ENCODE assay signal across 22 mouse cellular contexts in genomic region chr1:153659666-153660065, GRCm38 (mm10). TPM values are rescaled to one million over a fixed set of nuclear protein-coding genes. Genes with fewer than 3 reads are reported as not detected.
DNase-seq lines count a peak whose midpoint lies in the region; ATAC-seq and TF ChIP-seq lines count a peak whose summit lies in the region.
"Had no signal": no experiment of that assay in that cellular context is flagged by ENCODE, and none has a peak within 500 bp of the region (broad histone marks: within the 10 kb centered on the region; RNA-seq: fewer than 3 reads in every experiment).

No protein-coding gene starts in this region.

- no peaks in the 10 kb centered on the region for H3K27me3 ChIP-seq in hindbrain, embryonic 16.5 days (replicated peaks; ENCODE audit: control insufficient read depth, insufficient read depth, low read length)
- no peaks in the 10 kb centered on the region for H3K27me3 ChIP-seq in midbrain, embryonic 15.5 days (replicated peaks)
- no peaks in the 10 kb centered on the region for H3K27me3 ChIP-seq in intestine, embryonic 15.5 days (replicated peaks)

- no peak for ATAC-seq in hindbrain, embryonic 16.5 days
- ATAC-seq in midbrain, embryonic 15.5 days (replicated peaks), result no peak
- no peak for ATAC-seq in cerebellum, adult (ENCODE audit: insufficient number of reproducible peaks, low FRiP score, low TSS enrichment)
- no peak for ATAC-seq in intestine, embryonic 15.5 days
- ATAC-seq: intestine, postnatal 0 days had no signal

- no peak overlapping the region; the same call in 1 of the 2 replicates for H3K9ac ChIP-seq in hindbrain, embryonic 16.5 days (ENCODE audit: low read depth, low read length)
- peak overlapping the region; percentile 18; the same call in 1 of the 2 replicates for H3K9ac ChIP-seq in midbrain, embryonic 15.5 days
- H3K9ac ChIP-seq in intestine, embryonic 15.5 days, result no peak overlapping the region
- H3K9ac ChIP-seq: heart, embryonic 13.5 days; liver, embryonic 15.5 days had no signal

- 20% methylated on average over 9 of the region's 9 CpGs for WGBS in hindbrain, embryonic 16.5 days
- 18% methylated on average over 9 of the region's 9 CpGs for WGBS in midbrain, embryonic 15.5 days
- WGBS in intestine, embryonic 15.5 days, result 59% methylated on average over 9 of the region's 9 CpGs

- H3K27ac ChIP-seq in layer of hippocampus, adult 2 months, result peak overlapping the region; percentile 44; the same call in 1 of the 2 replicates
- peak overlapping the region; percentile 6; the same call in 1 of the 2 replicates for H3K27ac ChIP-seq in hindbrain, embryonic 16.5 days (ENCODE audit: low read depth, low read length)
- H3K27ac ChIP-seq in midbrain, embryonic 15.5 days, result peak overlapping the region; percentile 85
- no peak overlapping the region for H3K27ac ChIP-seq in intestine, embryonic 15.5 days
- H3K27ac ChIP-seq: gastrocnemius, adult 2 months; heart, embryonic 13.5 days; liver, embryonic 15.5 days had no signal

- no peak for DNase-seq in layer of hippocampus, adult 2 months (ENCODE audit: low spot score in 2 of 2)
- DNase-seq in layer of hippocampus, postnatal 36 days, result no peak
- DNase-seq in retina, postnatal 1 day, result peak; percentile 77
- no peak for DNase-seq in urinary bladder, postnatal 4 days (ENCODE audit: low spot score in 2 of 2)
- DNase-seq: adrenal gland, postnatal 10 days; B cell, adult 2 months; cerebellum, adult 11-12 months; cerebellum, postnatal 36 days; gastrocnemius, adult 2 months; heart, postnatal 36 days; kidney, postnatal 14 days; lung, postnatal 14 days; thymus, adult 2 months had no signal

- H3K4me2 ChIP-seq in hindbrain, embryonic 16.5 days (ENCODE audit: low read length), result peak overlapping the region; percentile 36
- H3K4me2 ChIP-seq in midbrain, embryonic 15.5 days, result peak overlapping the region; percentile 34
- no peak overlapping the region for H3K4me2 ChIP-seq in intestine, embryonic 15.5 days (replicated peaks)
- H3K4me2 ChIP-seq: heart, embryonic 13.5 days; liver, embryonic 15.5 days had no signal

- TF ChIP-seq CTCF in layer of hippocampus, adult 2 months (conservative IDR thresholded peaks at IDR 0.05), result no peak

- H3K36me3 ChIP-seq in hindbrain, embryonic 16.5 days (ENCODE audit: control insufficient read depth, insufficient read depth, low read length), result no peaks in the 10 kb centered on the region
- no peaks in the 10 kb centered on the region for H3K36me3 ChIP-seq in midbrain, embryonic 15.5 days (replicated peaks)
- no peaks in the 10 kb centered on the region for H3K36me3 ChIP-seq in intestine, embryonic 15.5 days
- H3K36me3 ChIP-seq: heart, embryonic 13.5 days; liver, embryonic 15.5 days had no signal

- H3K4me1 ChIP-seq in hindbrain, embryonic 16.5 days (ENCODE audit: control insufficient read depth, insufficient read depth, low read depth, low read length), result peaks cover 37% of the 10 kb centered on the region
- H3K4me1 ChIP-seq in midbrain, embryonic 15.5 days, result peaks cover 75% of the 10 kb centered on the region
- H3K4me1 ChIP-seq in intestine, embryonic 15.5 days (replicated peaks), result peaks cover 5% of the 10 kb centered on the region

- no peak overlapping the region; the same call in 1 of the 2 replicates for H3K4me3 ChIP-seq in layer of hippocampus, adult 2 months
- H3K4me3 ChIP-seq in hindbrain, embryonic 16.5 days (ENCODE audit: low read length), result no peak overlapping the region
- H3K4me3 ChIP-seq in midbrain, embryonic 15.5 days, result no peak overlapping the region
- H3K4me3 ChIP-seq in intestine, embryonic 15.5 days (replicated peaks), result no peak overlapping the region
- H3K4me3 ChIP-seq: erythroblast, embryonic 14.5 days; gastrocnemius, adult 2 months; heart, embryonic 13.5 days; liver, embryonic 15.5 days; megakaryocyte, embryonic 14.5 days had no signal

- no peaks in the 10 kb centered on the region for H3K9me3 ChIP-seq in hindbrain, embryonic 16.5 days (ENCODE audit: control insufficient read depth, low read length)
- no peaks in the 10 kb centered on the region for H3K9me3 ChIP-seq in midbrain, embryonic 15.5 days
- H3K9me3 ChIP-seq in intestine, embryonic 15.5 days, result no peaks in the 10 kb centered on the region
- H3K9me3 ChIP-seq: heart, embryonic 13.5 days; liver, embryonic 15.5 days had no signal

RNA-seq across cellular contexts. Expression of gene Rgs8, which starts 6.8 kb away (rescaled TPM):
- 10 to 100 TPM; 74.0 to 75.2 TPM for total RNA-seq in layer of hippocampus, adult 2 months (2021)
- total RNA-seq in layer of hippocampus, postnatal 36 days (2021), result 10 to 100 TPM; 76.1 to 76.4 TPM
- 18.8 and 22.9 TPM in 2 replicates for polyA plus RNA-seq in hindbrain, embryonic 16.5 days (2015; fragmentation: Nextera tagmentation; extraction: Ambion mirVana)
- 42.0 and 46.9 TPM in 2 replicates for polyA plus RNA-seq in midbrain, embryonic 15.5 days (2015; fragmentation: Nextera tagmentation; extraction: Ambion mirVana)
- polyA plus RNA-seq in intestine, embryonic 15.5 days (2015; fragmentation: Nextera tagmentation; extraction: Ambion mirVana), result 0.23 and 0.37 TPM in 2 replicates
- total RNA-seq: gastrocnemius, adult 2 months; heart, postnatal 36 days had no signal
- polyA plus RNA-seq: erythroblast, embryonic 14.5 days had no signal

Comparison
In these comparisons a context has a peak if more than half of its experiments do, and no peak if none do; other contexts are left out.
1. RNA of gene Rgs8, which starts 6.8 kb away (polyA plus RNA-seq): 42.0 to 46.9 TPM in midbrain, embryonic 15.5 days and 18.8 to 22.9 TPM in hindbrain, embryonic 16.5 days; 0.23 to 0.37 TPM in intestine, embryonic 15.5 days; every median in the first group is over 10 times any median in the second.